Mouse (Mus musculus) CD4-positive helper T cell, adult 2 months (primary cell): Measurements from ENCODE around the gene St7.

Experiments used
- DNase-seq: peaks from one replicate; pipeline ENCODE4 v3.0.0-alpha.2; 2012; ENCODE audit warnings: low read depth, missing footprints, low spot score

Gene St7

DNA sequence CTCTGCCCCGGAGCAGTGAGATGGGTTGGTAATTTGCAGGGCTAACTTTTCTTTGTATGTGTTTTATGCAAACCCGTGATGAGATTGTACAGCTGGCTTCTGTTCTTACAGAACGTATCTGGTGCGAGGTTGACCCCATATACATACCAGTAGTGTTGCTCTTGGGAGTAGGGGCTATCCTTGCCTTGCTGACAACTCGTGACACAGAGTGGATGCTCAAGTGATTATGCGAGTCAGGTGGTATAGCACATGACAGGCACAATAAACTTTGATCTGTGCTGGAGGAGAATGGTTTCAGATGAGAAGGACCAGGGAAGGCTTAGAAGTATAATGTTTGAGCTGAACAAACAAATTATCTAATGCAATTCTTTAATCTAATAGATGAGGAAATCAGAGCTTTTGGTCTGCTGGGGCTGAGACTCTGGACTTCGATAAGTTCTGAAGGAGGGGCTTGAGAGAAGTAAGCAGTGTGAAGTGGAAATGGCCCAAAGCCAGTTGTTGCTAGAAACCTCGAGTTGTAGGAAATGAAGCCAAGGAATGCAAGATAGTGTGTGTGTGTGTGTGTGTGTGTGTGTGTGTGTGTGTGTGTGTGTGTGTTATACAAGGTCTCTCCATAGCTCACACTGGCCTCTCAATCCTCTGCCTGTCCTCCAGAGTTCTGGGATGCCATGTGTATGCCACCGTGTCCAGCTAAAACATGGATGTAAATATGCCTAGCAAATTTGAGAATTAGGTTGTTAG is 251.3 kb downstream of the St7 start:
- DNase-seq, result no peak

- no peak for DNase-seq
Measured at GRCm38 (mm10) chr6:17946456-17946855, 253.7 kb downstream of the St7 start.

GRCm38 (mm10) chr6:17947130-17947831 is 254.5 kb downstream of the St7 start:
- no peak for DNase-seq

GRCm38 (mm10) chr6:17949103-17949502 is 256.4 kb downstream of the St7 start:
- no peak for DNase-seq

DNA sequence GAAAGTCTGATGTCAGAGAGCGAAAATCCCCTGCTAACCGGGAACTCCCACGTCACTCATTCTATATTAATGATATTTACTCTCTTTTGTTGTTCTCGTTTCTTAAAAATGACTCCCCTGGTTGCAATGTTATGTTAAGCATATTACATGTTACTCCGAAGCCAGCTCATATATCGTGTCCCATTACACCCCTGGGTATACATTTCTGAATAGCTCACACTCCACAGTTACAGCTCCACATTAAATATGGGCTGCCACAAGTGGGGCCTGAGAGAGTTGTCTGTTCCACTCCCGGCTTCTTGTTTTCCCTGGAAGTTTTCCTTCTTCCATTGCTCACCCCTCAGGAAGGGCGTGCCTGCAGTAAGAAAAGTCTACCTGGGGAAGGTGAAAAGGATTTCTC is 259.0 kb downstream of the St7 start:
- no peak for DNase-seq

GRCm38 (mm10) chr6:17963455-17963854 is 270.7 kb downstream of the St7 start:
- no peak for DNase-seq

DNA sequence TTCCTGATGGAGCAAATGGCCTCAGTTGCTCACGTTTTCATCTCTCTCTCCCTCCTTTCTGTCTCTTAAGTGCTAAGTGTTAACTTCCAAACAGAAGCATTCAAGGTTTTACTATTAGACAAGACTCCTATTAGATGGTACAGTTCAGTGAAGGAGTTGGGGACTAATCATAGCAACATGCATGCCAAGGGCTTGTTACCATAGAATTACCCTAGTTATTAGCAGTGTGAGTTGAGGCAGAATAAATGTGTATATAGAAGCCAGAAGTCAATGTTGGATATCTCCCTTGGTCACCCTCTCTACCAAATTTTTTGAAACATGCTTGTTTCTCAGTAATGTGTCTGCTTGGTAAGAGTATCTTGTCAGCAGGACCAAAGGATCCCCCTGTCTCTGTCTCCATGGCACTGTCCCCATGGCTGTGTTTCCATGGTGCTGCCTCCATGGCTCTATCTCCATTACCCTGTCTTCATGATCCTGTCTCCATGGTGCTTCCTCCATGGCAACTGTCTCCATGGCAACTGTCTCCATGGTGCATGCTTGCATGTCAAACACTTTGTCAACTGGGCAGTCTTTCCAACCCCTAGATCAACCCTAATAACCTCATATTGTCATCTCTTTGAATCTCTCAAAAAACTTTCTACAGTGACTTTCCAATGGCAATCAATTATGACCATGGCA is 275.9 kb downstream of the St7 start:
- DNase-seq, result no peak

GRCm38 (mm10) chr6:17969815-17970214 is 277.1 kb downstream of the St7 start:
- no peak for DNase-seq

DNA sequence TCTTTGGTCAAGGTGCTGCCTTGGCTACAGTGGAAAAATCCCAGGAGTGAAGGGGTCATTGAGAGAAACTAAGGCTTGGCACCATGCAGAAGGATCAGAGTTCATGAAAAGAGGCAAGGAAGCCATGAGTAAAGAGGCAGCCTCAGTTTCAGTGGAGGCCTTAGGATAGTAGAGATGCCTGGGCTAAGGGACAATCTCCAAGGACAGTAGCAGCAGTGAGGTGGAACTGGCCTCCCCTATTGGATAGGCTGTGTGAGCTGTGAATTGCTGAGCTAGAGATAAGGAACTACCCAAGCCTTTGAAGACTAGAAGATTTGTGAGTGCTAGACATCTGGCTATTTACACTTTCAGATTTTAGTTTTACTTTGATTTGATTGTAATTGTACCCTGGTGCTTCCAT is 278.7 kb downstream of the St7 start:
- DNase-seq, result no peak

DNA sequence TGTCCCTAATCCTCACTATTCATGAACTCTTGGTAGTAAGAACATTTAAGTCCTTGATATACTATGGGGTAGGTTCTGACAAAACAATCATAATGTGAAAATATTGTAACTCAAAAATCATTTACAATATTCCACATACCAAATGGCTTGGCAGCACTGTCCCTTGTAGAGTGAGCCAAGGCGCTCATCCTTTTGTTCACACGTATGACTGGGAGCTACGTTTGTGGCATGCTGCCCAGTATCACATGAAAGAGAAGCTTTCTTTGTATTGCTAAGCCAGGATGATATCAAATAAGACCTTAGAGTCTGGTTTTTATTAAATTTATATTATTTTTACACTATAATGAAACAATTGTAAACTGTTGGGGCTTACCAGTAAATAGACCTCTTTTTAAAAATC is 281.7 kb downstream of the St7 start:
- DNase-seq, result no peak

DNA sequence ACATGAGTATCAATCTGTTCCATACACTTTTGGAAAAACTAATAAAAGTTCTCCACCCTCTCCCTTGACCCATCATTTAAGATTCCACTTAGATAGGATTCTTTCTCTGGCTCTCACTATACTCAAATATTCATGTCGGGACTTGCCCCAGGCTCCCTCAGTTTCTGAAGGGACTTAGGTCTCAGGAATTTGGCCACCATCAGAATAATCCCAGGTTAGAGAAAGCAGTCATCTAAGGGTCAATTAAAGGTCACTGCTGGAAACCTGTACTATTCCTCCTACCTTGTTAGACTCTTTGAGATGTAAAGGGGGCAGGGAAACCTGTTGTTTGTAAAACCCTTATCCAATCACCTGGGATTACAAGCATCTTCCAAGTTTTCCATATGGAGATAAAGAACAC is 284.4 kb downstream of the St7 start:
- DNase-seq, result no peak

GRCm38 (mm10) chr6:17978324-17978723 is 285.6 kb downstream of the St7 start:
- no peak for DNase-seq

- DNase-seq, result no peak
Measured at GRCm38 (mm10) chr6:17978881-17979280, 286.1 kb downstream of the St7 start.

- DNase-seq, result no peak
Measured at GRCm38 (mm10) chr6:17979361-17979760, 286.6 kb downstream of the St7 start.

GRCm38 (mm10) chr6:17990173-17991028 is 297.7 kb downstream of the St7 start:
- no peak for DNase-seq

DNA sequence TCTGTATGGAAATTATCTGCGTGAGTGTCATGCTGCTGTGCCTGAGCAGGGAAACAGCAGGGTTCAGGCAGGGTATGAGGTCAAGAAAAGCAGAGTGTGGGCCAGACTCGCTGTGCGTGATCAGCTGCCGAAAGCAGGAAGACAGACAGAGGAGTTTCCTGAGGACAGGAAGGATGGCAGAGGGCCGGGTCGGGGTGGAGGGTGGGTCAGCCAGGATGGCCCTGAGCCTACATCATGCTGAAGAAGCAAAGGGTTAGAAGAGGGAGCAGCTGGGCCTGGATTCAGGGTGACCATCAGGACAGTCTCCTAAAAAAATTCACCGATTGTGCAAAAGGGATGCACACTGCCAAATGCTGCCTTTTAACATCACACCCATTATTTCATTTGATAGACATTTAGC is 298.9 kb downstream of the St7 start:
- no peak for DNase-seq
